Mouse (Mus musculus) kidney, postnatal 0 days (tissue): ENCODE measurements around the gene Tenm3. TPM values are rescaled to one million over a fixed set of nuclear protein-coding genes. Genes with fewer than 3 reads are reported as not detected.

Experiments
- ATAC-seq: fragments of 200-750 bp; cut with Nextera tagmentation; replicated peaks from 2 replicates; pipeline ENCODE4 v1.8.0; 2017; ENCODE audit warnings: low read depth, moderate number of reproducible peaks, moderate TSS enrichment, moderate library complexity; ENCODE audit not compliant: low FRiP score
- DNase-seq: peaks from one replicate; pipeline ENCODE4 v3.0.0-alpha.2; 2016; ENCODE audit warnings: low spot score
- H3K27ac ChIP-seq: fragments of 300-500 bp; sonication (generic); 2 replicates; pipeline ENCODE4 v1.5.1; 2014; ENCODE audit warnings: mild to moderate bottlenecking
- H3K27me3 ChIP-seq: fragments of 300-500 bp; sonication (generic); 2 replicates; pipeline ENCODE4 v1.6.1; 2014; ENCODE audit warnings: low read length, mixed read lengths; ENCODE audit not compliant: insufficient read depth
- H3K36me3 ChIP-seq: fragments of 300-500 bp; sonication (generic); 2 replicates; pipeline ENCODE4 v1.6.1; 2014; ENCODE audit warnings: low read length, mixed read lengths; ENCODE audit not compliant: insufficient read depth
- H3K4me1 ChIP-seq: fragments of 300-500 bp; sonication (generic); replicated peaks from 2 replicates; pipeline ENCODE4 v1.6.1; 2014; ENCODE audit warnings: antibody characterized with exemption, low read length, mixed read lengths; ENCODE audit not compliant: insufficient read depth
- H3K4me2 ChIP-seq: fragments of 300-500 bp; sonication (generic); 2 replicates; pipeline ENCODE4 v1.6.1; 2014; ENCODE audit warnings: mild to moderate bottlenecking, low read length, moderate library complexity, mixed read lengths
- H3K4me3 ChIP-seq: fragments of 300-500 bp; sonication (generic); replicated peaks from 2 replicates; pipeline ENCODE4 v1.5.1; 2014; ENCODE audit warnings: low read depth, low read length
- H3K9ac ChIP-seq: fragments of 300-500 bp; sonication (generic); 2 replicates; pipeline ENCODE4 v1.6.1; 2014; ENCODE audit warnings: low read depth, low read length
- H3K9me3 ChIP-seq: fragments of 300-500 bp; sonication (generic); replicated peaks from 2 replicates; pipeline ENCODE4 v1.6.1; 2016; ENCODE audit warnings: low read length, inconsistent platforms, mixed read lengths
- CTCF ChIP-seq: IDR thresholded peaks from 2 replicates; pipeline ENCODE4 v1.5.1; 2016; ENCODE audit warnings: antibody characterized with exemption, low read depth, mild to moderate bottlenecking, moderate library complexity
- whole genome bisulfite sequencing: fragments of 180-500 bp; shearing (Covaris S2); extraction: QIAGEN DNeasy Blood & Tissue Kit; methylation state at CpG from one replicate; pipeline ENCODE4 v1.1.7; 2014; 5-methylcytosine and 5-hydroxymethylcytosine counted together
- polyA plus RNA-seq: library from polyadenylated mRNA; unstranded; fragments of >200 nt; fragmentation: Nextera tagmentation; extraction: Ambion mirVana; gene quantifications from 2 replicates; pipeline ENCODE4 v1.2.1, GENCODE M21; 2015

Tenm3 gene
- polyA plus RNA-seq, result 13.9 and 15.3 TPM in 2 replicates

DNA sequence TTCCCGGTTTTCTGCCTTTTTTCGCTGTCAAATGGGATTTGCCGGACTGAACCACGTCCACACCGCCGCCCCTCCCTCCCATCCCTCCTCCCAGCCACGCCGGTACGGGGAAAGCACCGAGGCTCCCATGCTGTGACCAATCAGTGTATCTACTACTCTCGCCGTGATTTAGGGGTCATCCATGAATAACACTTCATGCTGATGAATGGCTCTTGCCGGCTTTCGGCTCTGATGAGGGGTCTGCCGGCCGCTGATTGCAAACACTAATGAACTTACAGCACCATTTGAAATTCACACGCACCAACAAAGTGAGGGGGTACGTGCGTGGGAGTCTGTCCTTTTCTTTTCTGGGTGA lies at the start of gene Tenm3:
Gene Tenm3, minus strand, starts transcription at position 21 of the 355 bp plus-strand sequence.
- TF ChIP-seq CTCF, result no peak
- no peaks in the 10 kb centered on the region for H3K27me3 ChIP-seq

DNA sequence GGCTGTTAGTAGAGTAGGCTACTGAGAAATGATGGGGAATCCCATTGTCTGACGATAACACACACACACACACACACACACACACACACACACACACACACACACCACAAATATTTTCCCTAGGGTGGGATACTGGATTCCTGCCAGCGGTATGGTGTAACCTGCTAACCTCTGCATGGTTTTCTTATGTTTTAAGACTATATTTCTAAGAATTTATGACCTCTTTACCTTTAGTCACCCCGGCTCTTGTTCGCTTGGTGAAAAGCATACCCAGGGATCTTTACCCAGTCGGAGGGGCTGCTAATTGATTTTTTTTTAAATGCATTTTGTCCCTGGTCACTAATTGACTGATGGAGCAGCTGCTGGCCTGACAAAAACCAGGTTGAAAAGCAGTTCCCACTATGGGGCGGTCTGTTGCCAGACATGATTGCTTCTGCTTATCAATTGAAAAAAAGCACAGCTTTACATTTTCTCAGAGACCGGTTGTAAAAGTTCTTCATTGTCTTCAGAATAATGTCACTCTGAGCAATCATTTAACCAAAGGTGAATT lies 46.5 kb upstream of the Tenm3 start:
- Histone ChIP-seq H3K9me3 (no peaks in the 10 kb centered on the region), H3K36me3 (no peaks in the 10 kb centered on the region), H3K9ac (no peak overlapping the region), H3K4me3 (no peak overlapping the region), H3K27me3 (no peaks in the 10 kb centered on the region), H3K27ac (no peak overlapping the region), H3K4me2 (no peak overlapping the region), H3K4me1 (no peaks in the 10 kb centered on the region)
- DNase-seq (no peak), ATAC-seq (no peak)
- TF ChIP-seq CTCF, result no peak
- 46% methylated on average over 7 of the region's 7 CpGs for WGBS

More for the DNA sequence above, at the start of gene Tenm3:
- peak; percentile 67 for DNase-seq
- no peaks in the 10 kb centered on the region for H3K4me1 ChIP-seq
- H3K9me3 ChIP-seq, result no peaks in the 10 kb centered on the region
- H3K36me3 ChIP-seq, result no peaks in the 10 kb centered on the region
- under 1% methylated on average over 19 of the region's 19 CpGs for WGBS
- peak within 1 kb of the TSS; percentile 88 for H3K4me2 ChIP-seq
- peak within 1 kb of the TSS; percentile 73 for H3K9ac ChIP-seq
- no peak; the same call in 1 of the 2 replicates for ATAC-seq
- H3K27ac ChIP-seq, result peak within 1 kb of the TSS; percentile 70
- H3K4me3 ChIP-seq, result peak within 1 kb of the TSS; percentile 70

DNA sequence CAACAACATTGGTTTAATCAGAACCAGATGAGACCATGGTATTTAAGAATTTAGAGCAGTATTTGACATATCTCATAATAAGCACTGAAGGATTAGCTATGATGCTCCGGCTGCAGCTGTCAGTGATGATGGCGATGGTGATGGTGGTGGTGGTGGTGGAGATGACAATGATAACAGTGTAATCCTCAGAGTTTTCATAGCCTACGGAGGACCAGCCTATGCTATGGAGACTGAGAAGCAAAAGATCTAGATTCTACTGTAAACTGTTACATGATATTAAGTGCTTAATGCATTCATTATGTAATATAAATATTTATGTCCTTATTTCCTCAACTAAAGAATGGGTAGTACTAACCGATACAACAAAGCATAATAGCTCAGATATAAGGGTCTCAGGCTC lies 40.5 kb upstream of the Tenm3 start:
- Histone ChIP-seq H3K4me1 (no peaks in the 10 kb centered on the region), H3K27ac (no peak overlapping the region), H3K4me2 (no peak overlapping the region), H3K9me3 (no peaks in the 10 kb centered on the region), H3K27me3 (no peaks in the 10 kb centered on the region), H3K4me3 (no peak overlapping the region), H3K36me3 (no peaks in the 10 kb centered on the region), H3K9ac (no peak overlapping the region)
- no peak for DNase-seq
- WGBS, result 96% methylated on average over 4 of the region's 4 CpGs
- no peak for ATAC-seq
- no peak for TF ChIP-seq CTCF

DNA sequence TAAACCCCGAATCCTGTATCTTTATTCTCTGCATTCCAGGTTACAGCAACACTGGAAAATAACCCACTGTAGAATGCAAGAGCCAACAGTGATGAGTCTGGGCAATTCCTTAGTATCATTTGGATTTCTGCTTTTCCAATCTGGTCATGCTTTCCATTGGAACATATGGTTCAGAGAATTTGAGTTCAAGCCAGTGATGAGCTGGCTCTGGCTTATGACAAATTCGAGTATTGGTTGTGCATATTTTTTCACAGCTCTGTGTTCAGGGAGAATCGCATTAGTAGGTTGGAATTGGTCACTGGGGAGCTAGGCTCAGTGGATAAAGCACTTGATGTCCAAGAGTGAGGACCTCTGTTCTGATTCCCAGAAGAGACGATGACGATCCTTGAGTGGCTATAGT lies 36.8 kb upstream of the Tenm3 start:
- 91% methylated on average over 5 of the region's 5 CpGs for WGBS
- Histone ChIP-seq H3K9ac (no peak overlapping the region), H3K4me3 (no peak overlapping the region), H3K27me3 (no peaks in the 10 kb centered on the region), H3K4me1 (no peaks in the 10 kb centered on the region), H3K9me3 (no peaks in the 10 kb centered on the region), H3K4me2 (no peak overlapping the region), H3K36me3 (no peaks in the 10 kb centered on the region), H3K27ac (no peak overlapping the region)
- no peak for DNase-seq
- no peak for ATAC-seq
- no peak for TF ChIP-seq CTCF

DNA sequence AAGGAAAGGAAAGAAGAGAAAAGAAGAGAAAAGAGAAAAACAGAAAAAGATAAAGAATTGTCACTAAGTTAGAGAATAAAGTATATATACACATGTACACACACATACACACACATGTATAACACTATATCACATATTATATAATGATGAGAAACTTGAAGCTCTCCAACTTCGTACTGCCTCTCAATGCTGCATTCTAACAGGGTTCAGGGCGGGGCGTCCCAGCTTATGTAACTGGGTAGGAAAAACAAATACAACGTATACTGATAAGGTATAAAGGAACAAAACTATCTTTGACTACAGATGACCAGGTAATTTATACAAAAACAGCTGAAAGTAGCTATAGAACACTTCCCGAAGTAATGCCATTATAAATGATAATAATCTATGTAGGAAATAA lies 22.2 kb upstream of the Tenm3 start:
- H3K4me3 ChIP-seq, result no peak overlapping the region
- TF ChIP-seq CTCF, result no peak

DNA sequence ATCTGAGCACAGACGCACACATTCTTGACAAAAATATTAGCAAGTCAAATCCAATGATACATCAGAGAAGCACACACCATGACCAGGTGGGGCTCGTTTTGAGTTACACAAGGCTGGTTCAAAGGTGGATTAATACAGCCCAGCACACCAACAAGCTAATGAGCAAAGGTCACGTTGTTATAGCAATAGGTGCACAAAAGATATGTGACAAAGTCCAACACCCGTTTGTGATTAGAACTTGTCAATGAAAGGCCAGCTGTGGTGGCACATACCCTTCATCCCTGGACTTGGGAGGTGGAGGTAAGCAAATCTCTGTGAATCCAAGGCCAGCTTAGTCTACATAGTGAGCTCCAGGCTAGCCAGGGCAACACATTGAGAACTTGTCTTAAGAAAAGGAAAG lies 21.7 kb upstream of the Tenm3 start:
- no peak overlapping the region for H3K4me3 ChIP-seq
- H3K9ac ChIP-seq, result no peak overlapping the region
- H3K4me2 ChIP-seq, result no peak overlapping the region
- DNase-seq, result no peak
- TF ChIP-seq CTCF, result no peak
- no peak for ATAC-seq
- H3K36me3 ChIP-seq, result no peaks in the 10 kb centered on the region
- whole genome bisulfite sequencing, result 63% methylated on average over 4 of the region's 4 CpGs
- H3K9me3 ChIP-seq, result no peaks in the 10 kb centered on the region
- no peaks in the 10 kb centered on the region for H3K27me3 ChIP-seq
- H3K27ac ChIP-seq, result no peak overlapping the region
- H3K4me1 ChIP-seq, result no peaks in the 10 kb centered on the region

More for the DNA sequence above, 22.2 kb upstream of the Tenm3 start:
- Histone ChIP-seq H3K27ac (no peak overlapping the region), H3K9me3 (no peaks in the 10 kb centered on the region), H3K4me2 (no peak overlapping the region), H3K36me3 (no peaks in the 10 kb centered on the region), H3K27me3 (no peaks in the 10 kb centered on the region), H3K9ac (no peak overlapping the region), H3K4me1 (no peaks in the 10 kb centered on the region)
- WGBS, result 95% methylated on average over 5 of the region's 5 CpGs
- DNase-seq (no peak), ATAC-seq (no peak)
